Mouse (Mus musculus): ENCODE data around the gene Cd34. TPM values are rescaled to one million over a fixed set of nuclear protein-coding genes. Genes with fewer than 3 reads are reported as not detected.

The Cd34 gene
- polyA plus RNA-seq, 1 experiment = 5.8 TPM

DNA sequence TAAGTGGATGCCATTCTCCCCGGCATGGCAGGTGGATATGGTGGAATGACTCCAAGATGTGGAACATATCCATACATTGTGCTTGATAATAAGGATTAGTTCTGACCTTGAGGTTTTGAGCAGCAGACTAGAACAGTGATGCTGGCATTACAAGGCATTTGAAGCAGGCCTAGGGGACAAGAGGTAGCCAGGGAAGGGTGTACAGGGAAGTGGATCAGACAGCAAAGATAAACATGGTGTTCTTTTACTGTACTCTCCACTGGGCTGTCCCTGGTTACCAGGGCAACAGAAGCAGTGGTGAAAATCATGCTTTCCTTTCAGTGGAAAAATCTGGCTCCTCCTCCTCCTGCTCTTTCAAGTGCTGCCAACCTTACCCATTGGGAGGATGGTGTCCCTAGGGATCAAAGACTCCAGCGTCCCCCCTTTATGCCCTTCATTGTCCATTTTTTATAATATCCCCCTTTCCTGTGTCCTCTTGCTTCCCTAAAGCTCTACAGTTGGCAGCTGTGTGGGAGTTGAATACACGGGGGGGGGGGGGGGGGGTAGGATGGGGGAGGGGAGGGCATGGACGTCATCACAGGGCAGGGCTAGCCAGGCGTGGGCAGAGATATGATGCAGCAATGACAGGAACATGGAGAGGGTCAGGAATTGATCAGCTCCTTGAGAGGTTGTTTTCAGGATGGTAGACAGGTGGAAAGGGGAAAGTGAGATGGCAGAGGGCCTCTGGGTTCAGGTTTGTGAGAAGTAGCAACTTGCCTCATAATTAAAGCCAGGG is 39.5 kb downstream of the Cd34 start:
- H3K27ac ChIP-seq (ENCODE audit: insufficient read depth, low read depth, low read length) = peak overlapping the region; percentile 80

GRCm38 (mm10) chr1:194980826-194981435 is 42.3 kb downstream of the Cd34 start:
- no peak for TF ChIP-seq CTCF (IDR thresholded peaks at IDR 0.05; ENCODE audit: extremely low read depth, insufficient read length, insufficient replicate concordance, low read depth, low read length)
- peaks cover 14% of the 10 kb centered on the region; the same call in 1 of the 2 replicates for H3K4me1 ChIP-seq (ENCODE audit: control insufficient read depth, insufficient read depth, insufficient read length, low read length)
- H3K36me3 ChIP-seq (ENCODE audit: control insufficient read depth, insufficient read depth, low read length) = peaks cover 1% of the 10 kb centered on the region; the same call in 1 of the 2 replicates
- no peak overlapping the region for H3K4me3 ChIP-seq (ENCODE audit: low read depth, low read length)
- H3K27me3 ChIP-seq (ENCODE audit: control insufficient read depth, insufficient read depth, low read length) = no peaks in the 10 kb centered on the region
- WGBS = 63% methylated on average over 1 of the region's 1 CpGs
- H3K27ac ChIP-seq (ENCODE audit: insufficient read depth, low read depth, low read length) = no peak overlapping the region

More for the DNA sequence above, 39.5 kb downstream of the Cd34 start:
- H3K36me3 ChIP-seq (ENCODE audit: control insufficient read depth, insufficient read depth, low read length) = no peaks in the 10 kb centered on the region; the same call in 1 of the 2 replicates
- no peak for TF ChIP-seq POLR2A (IDR thresholded peaks at IDR 0.05; ENCODE audit: low read depth, low read length)
- no peak; the same call in 1 of the 2 replicates for TF ChIP-seq CTCF (IDR thresholded peaks at IDR 0.05; ENCODE audit: extremely low read depth, insufficient read length, insufficient replicate concordance, low read depth, low read length)
- WGBS = 26% methylated on average over 5 of the region's 5 CpGs
- no peaks in the 10 kb centered on the region for H3K27me3 ChIP-seq (ENCODE audit: control insufficient read depth, insufficient read depth, low read length)
- H3K4me1 ChIP-seq (ENCODE audit: control insufficient read depth, insufficient read depth, insufficient read length, low read length) = peaks cover 14% of the 10 kb centered on the region; the same call in 1 of the 2 replicates
- H3K4me3 ChIP-seq (ENCODE audit: low read depth, low read length) = no peak overlapping the region

GRCm38 (mm10) chr1:194982931-194983690 is 44.5 kb downstream of the Cd34 start:
- H3K27me3 ChIP-seq (ENCODE audit: control insufficient read depth, insufficient read depth, low read length) = no peaks in the 10 kb centered on the region
- H3K36me3 ChIP-seq (ENCODE audit: control insufficient read depth, insufficient read depth, low read length) = peaks cover 1% of the 10 kb centered on the region; the same call in 1 of the 2 replicates
- peaks cover 4% of the 10 kb centered on the region; the same call in 1 of the 2 replicates for H3K4me1 ChIP-seq (ENCODE audit: control insufficient read depth, insufficient read depth, insufficient read length, low read length)
- no peak for TF ChIP-seq POLR2A (IDR thresholded peaks at IDR 0.05; ENCODE audit: low read depth, low read length)
- no peak for TF ChIP-seq CTCF (IDR thresholded peaks at IDR 0.05; ENCODE audit: extremely low read depth, insufficient read length, insufficient replicate concordance, low read depth, low read length)
- H3K4me3 ChIP-seq (ENCODE audit: low read depth, low read length) = no peak overlapping the region
- H3K27ac ChIP-seq (ENCODE audit: insufficient read depth, low read depth, low read length) = no peak overlapping the region
- WGBS = 75% methylated on average over 5 of the region's 5 CpGs

DNA sequence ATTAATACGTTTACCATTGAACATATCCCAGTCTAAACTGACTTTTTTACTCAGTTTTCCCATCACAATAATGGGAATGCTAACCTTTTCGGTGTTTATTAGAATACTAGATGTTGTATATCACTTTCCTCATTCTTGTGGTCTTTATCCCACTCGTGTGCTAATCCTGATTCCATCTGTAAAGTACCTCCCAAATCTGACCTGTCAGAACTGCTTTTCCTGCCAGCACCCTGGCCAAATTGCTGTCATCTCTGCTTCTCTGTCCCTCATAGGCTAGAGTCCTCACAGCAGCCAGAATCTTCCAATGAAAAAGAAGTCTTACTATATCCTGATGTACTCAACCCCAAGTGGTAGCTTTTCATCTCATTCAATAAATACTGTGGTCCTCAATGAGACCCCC is 46.3 kb downstream of the Cd34 start:
- H3K27me3 ChIP-seq (ENCODE audit: control insufficient read depth, insufficient read depth, low read length) = no peaks in the 10 kb centered on the region
- peaks cover 4% of the 10 kb centered on the region; the same call in 1 of the 2 replicates for H3K4me1 ChIP-seq (ENCODE audit: control insufficient read depth, insufficient read depth, insufficient read length, low read length)
- no peak overlapping the region for H3K27ac ChIP-seq (ENCODE audit: insufficient read depth, low read depth, low read length)
- no peak overlapping the region for H3K4me3 ChIP-seq (ENCODE audit: low read depth, low read length)
- H3K36me3 ChIP-seq (ENCODE audit: control insufficient read depth, insufficient read depth, low read length) = 0 out of 2 replicates have a peak, but pooled peaks cover 1% of the 10 kb centered on the region
- TF ChIP-seq CTCF (IDR thresholded peaks at IDR 0.05; ENCODE audit: extremely low read depth, insufficient read length, insufficient replicate concordance, low read depth, low read length) (no peak), POLR2A (IDR thresholded peaks at IDR 0.05; ENCODE audit: low read depth, low read length) (no peak)
- 86% methylated on average over 3 of the region's 3 CpGs for WGBS

GRCm38 (mm10) chr1:194985442-194986210 is 47.0 kb downstream of the Cd34 start:
- TF ChIP-seq POLR2A (IDR thresholded peaks at IDR 0.05; ENCODE audit: low read depth, low read length) = no peak
- TF ChIP-seq CTCF (IDR thresholded peaks at IDR 0.05; ENCODE audit: extremely low read depth, insufficient read length, insufficient replicate concordance, low read depth, low read length) = no peak
- Histone ChIP-seq H3K27me3 (ENCODE audit: control insufficient read depth, insufficient read depth, low read length) (no peaks in the 10 kb centered on the region), H3K4me3 (ENCODE audit: low read depth, low read length) (no peak overlapping the region), H3K36me3 (ENCODE audit: control insufficient read depth, insufficient read depth, low read length) (0 out of 2 replicates have a peak, but pooled peaks cover 1% of the 10 kb centered on the region), H3K4me1 (ENCODE audit: control insufficient read depth, insufficient read depth, insufficient read length, low read length) (peaks cover 4% of the 10 kb centered on the region; the same call in 1 of the 2 replicates), H3K27ac (ENCODE audit: insufficient read depth, low read depth, low read length) (no peak overlapping the region)
- 70% methylated on average over 4 of the region's 4 CpGs for WGBS

- Histone ChIP-seq H3K4me1 (ENCODE audit: control insufficient read depth, insufficient read depth, insufficient read length, low read length) (peaks cover 19% of the 10 kb centered on the region; the same call in 1 of the 2 replicates), H3K27me3 (ENCODE audit: control insufficient read depth, insufficient read depth, low read length) (no peaks in the 10 kb centered on the region), H3K36me3 (ENCODE audit: control insufficient read depth, insufficient read depth, low read length) (0 out of 2 replicates have a peak, but pooled peaks cover 1% of the 10 kb centered on the region), H3K4me3 (ENCODE audit: low read depth, low read length) (no peak overlapping the region), H3K27ac (ENCODE audit: insufficient read depth, low read depth, low read length) (no peak overlapping the region)
- no peak for TF ChIP-seq POLR2A (IDR thresholded peaks at IDR 0.05; ENCODE audit: low read depth, low read length)
- TF ChIP-seq CTCF (IDR thresholded peaks at IDR 0.05; ENCODE audit: extremely low read depth, insufficient read length, insufficient replicate concordance, low read depth, low read length) = no peak
- 90% methylated on average over 1 of the region's 1 CpGs for WGBS
These were observed 50.4 kb downstream of the Cd34 start for GRCm38 (mm10) chr1:194989024-194989423.

Measured in small intestine, adult 2 months (tissue).